Mouse (Mus musculus): ENCODE measurements at regions not wholly inside any gene's neighbourhood (a gene's known extent, or its start where the extent isn't known, plus 50 kb on each side); places are given as distances from the start of the nearest gene placed in this dataset.

DNA sequence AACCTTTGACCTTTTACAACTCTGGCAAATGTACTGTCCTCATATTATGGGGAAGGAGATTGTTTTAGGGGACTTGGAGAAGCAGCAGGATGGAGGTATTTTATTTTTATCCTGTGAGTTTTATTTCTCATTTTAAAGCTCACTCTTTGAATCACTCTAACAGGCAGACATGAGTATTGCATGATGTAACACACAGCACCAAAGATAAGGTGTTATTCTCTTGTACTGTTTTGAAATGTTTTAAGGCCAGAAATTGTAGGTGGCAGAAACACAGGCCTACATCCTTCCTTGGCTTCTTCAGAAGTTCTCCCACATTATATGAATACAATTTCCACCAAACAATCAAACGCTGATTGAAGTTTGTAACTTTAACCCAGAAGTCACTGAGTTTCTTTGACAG is 377.9 kb upstream of the Nr2f1 start:
- DNase-seq = no peak

DNA sequence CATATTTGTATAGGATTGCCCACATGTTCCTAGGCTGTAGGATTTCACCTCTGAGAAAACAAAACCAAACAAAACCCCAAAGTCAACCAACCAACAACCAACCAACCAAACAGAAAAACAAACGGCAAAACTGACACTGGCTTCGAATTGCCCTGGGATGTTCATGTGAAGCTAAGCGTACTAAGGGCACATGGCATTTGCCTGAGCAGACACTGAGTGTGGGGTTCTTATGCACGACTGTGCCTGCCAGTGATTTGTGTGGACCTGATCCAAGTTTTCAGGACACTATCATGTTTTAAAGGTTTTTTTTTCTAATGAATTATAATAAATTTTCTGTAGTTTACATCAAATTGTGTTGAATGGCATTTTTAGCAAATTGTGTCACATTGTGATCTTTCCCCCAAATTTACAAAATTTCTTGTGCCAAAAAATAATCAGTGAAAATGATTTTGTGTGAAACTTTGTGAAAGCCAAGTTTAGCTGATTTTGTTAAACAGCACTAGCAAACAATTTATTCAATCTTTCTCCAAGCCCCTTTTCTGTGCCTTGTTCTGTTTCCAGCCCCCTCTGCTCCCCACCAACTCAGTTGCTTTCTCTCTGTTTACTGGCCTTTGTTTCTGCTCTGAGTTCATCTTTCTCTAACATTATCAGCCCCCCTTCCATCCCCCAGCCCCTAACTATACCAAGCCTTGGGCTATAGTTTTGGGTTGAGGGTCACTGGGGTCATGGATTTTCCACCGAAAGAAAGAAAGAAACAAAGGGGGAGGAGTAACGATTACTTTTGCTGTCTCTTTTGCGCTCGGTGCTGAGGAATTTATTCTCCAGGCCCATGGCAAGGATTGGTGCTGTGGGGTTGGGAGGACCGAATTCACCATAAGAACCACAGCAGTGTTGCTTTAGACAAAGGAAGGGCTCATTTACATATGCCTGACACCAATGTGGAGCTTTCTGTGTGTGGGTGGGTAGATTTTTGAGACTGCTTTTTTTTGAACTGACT is 377.0 kb upstream of the Nr2f1 start:
- DNase-seq = no peak

DNA sequence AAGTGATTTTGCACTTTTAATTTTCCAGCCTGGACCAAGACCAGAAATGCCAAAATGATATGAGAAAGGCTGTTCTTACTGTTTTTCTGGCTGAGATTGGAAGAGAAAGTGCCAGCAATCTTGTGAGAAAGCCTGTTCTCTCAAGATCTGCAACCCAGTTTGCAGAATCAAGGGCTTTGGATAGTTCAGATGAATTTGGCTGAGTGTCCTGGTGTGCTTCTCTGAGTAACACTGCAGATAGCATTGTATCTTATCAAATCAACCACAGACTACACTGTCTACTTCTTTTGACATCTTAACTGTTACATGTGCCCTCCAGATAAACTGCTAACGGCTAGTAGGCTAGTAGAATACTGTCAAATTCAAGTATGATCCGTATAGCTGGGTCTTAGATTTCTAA is 371.5 kb upstream of the Nr2f1 start:
- DNase-seq = no peak

DNA sequence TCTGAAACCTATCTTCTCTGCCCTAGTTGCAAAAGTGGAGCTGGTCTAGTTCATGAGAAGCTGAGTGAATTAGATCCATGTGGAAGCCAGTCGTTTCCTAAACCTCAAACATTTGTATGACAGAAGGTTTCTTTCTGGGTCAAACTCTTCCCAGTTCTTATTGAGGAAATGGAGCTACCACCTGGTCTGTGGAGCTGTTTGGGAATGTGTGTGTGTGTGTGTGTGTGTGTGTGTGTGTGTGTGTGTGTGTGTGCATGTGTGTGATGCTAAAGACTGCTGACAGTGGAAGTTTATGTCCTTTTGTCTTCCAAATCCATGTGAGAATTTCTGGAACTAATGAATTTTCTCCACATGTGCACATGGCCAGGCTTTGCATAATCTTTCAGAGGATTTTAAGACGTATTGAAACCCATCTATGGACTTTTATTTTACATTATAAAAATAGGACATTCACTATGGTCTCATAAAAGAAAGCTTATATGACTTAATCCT is 324.9 kb upstream of the Nr2f1 start:
- DNase-seq = no peak

DNA sequence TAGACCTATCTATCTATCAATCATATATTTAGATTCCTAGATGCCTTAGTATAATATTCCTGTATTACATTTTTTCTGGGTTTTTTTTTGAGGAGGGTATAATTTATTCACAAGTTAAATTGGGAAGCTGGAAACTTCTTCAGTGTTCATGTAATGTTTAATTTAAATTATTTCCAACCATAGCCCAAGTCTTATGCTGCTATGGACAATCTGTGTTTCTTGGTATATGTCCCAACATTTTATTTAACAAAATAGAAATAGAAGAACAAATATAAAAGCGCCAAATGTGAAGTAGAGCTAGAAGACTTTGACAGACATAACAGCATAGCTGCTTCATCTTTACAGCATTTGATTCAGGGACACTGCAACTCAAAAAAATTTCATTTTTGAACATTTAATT is 321.2 kb upstream of the Nr2f1 start:
- no peak for DNase-seq

DNA sequence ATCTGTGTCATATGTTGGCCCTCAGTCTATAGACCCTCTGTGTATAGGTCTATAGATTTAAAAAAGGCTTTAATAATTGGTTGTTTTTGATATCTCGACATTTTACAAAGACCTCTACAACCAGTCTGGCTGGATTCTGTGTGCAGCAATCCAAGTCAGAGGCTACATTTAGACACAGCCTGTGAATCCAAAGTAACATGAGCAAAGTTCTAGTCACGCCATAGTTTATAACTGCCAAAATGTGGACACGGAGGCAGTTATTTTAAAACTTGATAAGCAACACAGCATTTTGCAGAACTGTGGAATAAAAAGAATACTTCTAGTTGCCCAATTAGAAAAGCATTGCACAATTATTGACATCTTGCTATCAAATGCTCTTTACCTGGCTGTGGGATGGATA is 320.6 kb upstream of the Nr2f1 start:
- DNase-seq = no peak

DNA sequence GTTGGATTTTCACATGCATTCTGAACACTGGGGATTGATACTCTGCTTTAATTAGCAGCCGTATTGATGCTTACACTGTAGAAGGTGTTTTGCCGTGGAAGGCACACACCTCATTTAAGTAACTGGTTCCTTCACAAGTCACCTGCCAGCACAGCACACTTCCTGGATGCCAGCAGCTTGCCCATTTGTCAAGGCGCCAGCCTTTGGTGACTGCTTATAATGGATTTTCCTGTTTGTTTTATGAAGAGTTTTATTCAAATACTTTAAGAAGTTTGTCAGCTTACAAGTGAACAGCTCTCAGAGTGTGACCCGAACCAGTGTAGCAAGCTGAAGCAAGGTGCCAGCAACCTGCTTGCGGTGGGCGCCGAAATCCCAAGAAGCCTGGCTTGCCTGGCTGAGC is 301.0 kb upstream of the Nr2f1 start:
- DNase-seq = peak; percentile 32 to 51

DNA sequence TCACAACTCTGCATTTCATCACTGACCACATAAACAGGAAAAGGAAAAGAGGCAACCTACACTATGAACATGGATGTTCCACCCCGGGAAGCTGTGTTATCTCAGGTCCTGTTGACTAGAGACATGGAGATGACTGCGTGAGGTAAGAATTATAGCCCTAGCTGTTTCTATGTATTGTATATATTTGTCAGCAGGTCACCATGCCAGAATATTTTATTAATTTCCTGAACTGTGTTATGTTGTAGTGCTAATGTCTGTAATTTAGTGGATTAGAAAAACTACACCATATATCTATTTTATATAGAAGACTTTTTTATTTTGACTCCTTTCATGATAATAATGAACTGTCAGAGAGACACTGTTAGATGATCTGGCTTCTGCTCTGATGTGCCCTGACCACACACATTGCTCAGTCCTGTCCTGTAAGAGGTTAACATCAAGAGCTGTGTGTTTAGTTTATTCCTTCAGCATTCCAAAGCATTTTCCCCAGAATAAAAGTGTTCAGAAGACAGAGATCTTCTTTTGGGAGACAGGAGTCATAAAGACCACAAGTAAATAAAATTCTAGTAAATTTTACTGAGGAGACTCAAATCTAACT is 284.3 kb upstream of the Nr2f1 start:
- no peak for DNase-seq

DNA sequence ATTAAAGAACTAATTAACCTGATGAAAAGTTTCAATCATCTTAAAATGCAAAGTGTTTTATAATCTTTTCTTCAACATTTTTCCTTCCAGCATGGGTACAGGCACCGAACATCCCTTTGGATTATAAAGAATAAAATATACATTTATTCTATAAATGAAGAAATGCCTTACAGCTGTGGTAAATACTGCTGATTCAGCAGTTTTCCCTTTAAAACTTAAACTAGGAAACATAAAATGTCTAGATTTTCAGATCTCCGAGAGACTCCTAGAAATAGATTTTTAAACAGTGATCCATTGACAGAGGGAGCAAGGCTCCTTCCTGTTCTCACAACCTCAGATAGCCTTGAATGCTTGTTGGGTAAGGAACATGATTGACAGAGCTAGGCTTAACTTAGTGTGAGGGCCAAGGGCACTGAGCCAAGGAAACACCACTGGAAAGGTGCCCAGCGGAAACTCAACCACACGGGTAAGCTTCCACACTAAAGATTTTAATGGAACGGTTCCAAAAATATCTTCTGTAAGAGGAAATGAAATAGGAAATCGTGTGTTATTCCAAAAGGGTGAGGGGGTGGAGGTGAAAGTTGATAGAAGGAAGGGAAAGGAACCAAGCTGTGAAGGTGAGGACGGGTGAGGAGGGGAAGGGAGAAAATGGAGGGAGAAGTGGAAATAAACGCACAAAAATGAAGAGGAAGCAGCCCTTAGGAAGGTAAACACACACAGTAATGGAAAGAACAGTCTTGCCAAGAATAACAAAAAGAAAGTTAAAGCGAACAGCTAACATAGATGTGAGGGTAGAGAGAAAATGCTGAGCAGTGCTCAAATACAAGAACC is 283.6 kb upstream of the Nr2f1 start:
- peak; percentile 68 to 73 for DNase-seq

DNA sequence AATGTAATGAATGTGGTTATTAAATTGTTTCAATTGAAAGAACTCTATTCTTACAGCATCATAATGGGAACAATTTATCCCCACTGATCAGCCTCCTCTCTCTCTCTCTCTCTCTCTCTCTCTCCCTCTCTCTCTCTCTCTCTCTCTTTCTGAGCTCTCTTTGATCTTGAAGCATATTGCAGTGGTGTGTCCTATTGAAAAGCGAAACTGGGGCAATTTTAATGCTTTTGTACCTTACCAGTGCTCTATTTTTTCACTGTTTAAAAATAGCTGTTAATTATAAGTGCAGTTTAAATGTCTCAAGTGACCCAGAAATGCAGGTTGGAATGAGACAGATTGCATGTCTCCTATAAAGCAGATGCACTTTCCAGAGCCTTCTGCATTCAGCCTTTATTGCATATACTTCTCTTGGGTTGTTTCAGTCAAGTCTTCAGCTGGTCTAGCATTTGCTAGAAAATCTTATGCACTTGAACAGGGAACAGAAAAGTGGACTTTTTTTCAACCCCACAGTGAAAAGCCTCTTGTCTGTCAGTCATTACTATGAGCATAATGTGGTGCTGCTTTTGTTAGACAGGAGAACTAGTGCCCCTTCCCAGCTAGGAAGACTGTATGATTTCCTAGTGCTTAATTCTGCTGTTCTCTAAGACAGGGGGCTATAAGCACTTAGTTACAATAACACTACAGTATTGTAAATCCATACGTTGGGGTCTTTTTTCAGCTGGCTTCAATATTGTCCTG is 251.9 kb upstream of the Nr2f1 start:
- DNase-seq = no peak

DNA sequence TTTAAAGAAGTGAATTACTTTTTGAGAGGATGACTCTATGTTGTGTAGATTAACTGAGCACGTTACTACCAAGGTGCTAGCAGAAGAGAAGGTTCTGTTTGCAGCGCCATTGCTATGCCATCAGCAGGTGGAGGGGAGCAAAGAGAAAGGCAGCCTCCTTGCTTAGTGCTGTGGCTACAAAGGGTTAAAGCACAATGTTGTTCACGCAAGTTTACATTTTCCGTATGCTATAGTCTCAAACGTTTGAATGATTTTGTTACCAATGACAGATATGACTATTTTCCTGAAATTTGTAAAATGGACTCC is 247.1 kb upstream of the Nr2f1 start:
- no peak for DNase-seq

DNA sequence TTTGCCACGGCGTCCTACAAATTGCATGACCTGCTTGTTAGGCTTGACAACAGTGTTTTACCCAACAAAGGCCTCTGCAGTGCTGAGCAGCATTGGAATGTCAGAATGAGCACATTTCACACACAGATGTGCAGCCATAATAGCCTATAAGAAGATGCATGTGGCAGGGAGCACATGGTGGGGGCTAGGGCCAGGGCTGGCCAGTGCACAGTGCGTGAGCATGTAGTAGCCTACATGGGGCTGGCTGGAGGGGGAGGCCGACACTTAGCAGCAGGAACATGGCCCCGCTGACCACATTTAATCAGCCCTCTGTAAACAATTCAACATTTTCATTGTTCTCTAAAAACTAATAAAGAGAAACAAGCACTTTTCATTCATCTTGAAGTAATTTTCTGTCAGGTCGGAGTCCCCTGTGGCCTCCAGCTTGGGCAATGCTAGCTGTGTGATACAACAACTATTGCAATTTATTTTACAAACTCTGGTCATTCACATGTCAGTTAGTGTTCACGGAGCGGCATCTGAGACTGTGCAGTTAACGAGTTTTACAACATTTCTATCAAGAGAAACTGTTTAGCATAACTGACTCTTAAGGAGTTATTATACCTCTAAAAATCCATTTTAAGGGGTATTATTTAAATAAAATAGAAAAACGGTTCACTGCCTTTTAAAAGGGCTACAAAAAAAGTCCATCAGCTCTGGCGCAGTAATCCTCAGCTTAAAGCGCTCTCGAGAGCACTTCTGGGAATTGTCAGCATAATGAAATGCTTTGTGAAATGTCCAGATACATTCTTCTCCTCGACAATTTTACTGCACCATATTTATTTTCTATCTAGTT is 246.6 kb upstream of the Nr2f1 start:
- DNase-seq = no peak

DNA sequence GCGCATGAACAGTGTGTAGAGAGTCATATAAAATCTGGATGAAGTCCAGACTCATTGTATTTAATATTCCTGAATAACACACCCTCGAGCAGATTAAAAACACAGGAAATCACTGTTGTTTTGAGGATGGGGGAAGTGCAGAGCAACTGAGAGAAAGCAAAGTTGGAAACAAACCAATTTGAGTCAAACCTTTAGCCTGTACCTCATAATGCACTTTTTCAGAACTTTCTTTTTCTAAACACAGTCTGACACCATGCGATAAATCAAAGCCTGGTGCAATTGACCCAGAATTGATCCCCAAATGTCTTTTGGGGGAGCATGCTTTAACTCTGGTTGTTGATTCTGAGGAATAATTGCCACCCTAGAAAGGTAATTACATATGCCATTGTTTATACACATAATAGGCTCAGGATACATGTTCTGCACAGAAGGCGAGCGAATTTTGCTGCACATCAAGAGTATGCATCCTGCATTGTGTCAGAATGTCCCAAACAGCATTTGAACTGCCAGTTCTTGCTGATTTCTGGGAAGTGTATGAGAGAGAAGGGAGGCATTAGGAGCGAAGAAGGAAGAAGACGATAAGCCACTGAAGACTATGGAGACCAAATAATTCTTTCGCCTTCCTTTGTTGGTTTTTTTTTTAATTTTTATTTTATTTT is 245.3 kb upstream of the Nr2f1 start:
- no peak for DNase-seq

DNA sequence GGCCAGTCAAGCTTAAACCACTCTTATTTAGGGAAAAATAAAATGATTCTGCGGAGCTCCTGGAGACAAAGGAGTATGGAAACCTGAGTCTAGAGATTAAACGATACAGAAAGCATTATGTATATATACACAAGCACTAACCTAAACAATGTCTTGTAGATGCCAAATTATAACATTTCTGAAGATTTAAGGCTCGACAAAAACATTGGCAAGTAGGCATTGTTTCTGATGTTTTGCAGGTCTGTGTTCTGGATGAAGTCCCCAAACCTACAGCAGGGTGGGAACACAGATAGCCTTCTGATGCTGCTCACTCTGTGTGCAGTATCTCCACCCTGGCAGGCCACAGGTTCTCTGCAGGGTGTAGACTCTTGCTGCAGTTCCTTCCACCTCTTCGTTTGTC is 228.9 kb upstream of the Nr2f1 start:
- DNase-seq = no peak

DNA sequence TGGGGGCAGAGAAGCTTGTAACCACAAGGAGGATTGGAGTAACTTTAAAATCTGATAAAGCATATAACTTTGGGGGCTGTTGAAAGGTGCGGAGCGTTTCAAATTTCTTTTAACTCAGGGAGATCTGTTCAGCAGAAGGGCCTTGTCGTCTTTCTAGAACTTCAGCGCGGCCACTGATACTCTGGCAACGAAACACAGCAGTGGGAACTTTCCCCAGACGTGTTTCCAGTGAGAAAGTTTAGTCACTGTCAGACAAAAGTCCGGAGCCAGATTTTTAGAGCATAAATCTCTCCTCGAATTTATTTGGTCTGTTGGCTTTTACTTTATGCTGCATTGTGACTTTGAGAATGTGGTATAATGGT is 228.5 kb upstream of the Nr2f1 start:
- DNase-seq = no peak

DNA sequence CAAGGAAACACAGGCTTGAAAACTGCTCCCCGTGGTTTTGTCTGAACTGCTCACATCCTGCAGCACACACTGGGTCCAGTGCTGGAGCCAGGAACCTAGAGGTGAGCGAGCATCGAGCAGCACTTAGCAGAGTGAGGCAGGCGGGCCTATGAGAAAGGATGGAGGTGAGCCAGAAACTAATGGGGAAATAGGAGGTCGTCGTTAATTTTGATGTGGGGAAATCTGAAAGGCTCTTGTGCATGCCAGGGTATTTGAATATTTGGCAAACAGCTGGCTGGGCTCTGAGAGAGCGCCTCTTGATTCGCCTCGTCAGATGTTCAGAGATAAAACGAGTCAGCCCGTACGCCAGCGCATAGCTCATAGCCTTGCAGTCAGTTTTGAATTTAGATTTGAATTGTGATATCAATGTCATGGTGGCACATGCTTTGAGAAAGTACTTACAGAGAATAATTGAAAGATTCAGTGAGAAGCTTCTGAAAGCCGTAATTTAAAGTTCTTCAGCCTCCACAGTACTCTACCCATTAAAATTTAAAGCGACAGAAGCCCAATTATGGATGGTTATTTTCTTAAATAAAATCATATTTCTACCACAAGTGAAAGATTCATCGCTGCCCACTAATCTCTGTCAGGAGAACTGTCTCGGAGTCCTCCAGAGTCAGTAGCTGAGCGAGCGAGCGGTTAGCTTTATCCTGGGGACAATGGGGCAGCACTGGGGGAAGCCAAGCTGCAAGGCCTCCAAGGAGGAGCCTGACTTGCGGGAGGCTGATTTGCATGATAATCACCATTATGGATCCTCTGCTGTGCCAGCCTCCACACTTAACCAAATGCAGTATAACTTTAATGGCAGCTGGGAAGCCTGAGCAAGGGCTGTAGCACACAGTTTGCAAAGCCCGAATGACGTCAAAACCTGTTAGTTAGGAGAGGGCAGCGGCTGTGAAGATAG is 227.9 kb upstream of the Nr2f1 start:
- DNase-seq = peak in 1 of 2 experiments; percentile 5

DNA sequence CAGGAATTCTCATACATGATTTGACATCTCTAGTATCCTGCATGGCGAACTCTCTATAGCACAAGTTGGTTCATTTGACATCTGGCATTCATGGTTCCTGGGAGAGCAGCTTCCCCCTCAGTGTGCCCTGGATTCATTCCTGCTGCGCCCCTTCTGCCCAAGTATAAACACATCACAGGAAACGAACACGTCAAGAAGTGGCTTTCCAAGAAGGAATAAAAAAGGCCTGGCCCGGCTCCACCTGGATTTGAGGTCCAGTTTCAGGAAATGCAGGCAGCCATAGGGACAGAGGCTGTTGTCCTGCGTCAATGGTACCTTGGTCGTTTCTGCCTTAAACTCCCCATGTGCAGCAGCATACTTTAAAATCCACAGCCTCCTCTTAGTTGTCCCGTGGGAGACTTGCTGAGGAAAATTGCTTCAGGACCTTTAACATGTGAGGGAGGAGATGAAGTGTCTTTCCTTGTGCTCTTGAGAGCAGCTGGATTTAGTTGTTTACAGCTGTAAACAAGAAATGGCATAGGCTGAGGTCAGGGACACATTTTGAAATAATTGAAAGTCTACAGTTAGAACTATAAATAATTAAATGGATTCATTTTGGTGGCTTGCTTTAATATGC is 226.9 kb upstream of the Nr2f1 start:
- DNase-seq = no peak

DNA sequence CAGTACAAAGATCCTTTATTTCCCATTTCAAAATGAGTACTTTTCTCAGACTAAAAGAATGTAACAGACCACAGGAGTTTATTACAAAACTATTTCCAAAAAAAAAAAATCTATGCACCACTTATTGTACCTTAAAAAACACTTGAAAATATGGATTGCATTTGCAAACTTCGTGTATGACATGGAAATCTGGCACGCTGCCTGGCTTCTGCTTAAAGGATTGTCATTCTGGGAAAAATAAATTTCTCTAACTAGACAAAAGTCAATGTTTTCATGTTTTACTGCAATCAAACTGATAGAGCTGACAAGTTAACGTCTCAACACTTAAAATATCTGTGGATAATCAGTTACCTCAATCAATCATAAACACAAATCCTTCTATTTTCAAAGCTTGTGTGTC is 205.5 kb upstream of the Nr2f1 start:
- no peak for DNase-seq

DNA sequence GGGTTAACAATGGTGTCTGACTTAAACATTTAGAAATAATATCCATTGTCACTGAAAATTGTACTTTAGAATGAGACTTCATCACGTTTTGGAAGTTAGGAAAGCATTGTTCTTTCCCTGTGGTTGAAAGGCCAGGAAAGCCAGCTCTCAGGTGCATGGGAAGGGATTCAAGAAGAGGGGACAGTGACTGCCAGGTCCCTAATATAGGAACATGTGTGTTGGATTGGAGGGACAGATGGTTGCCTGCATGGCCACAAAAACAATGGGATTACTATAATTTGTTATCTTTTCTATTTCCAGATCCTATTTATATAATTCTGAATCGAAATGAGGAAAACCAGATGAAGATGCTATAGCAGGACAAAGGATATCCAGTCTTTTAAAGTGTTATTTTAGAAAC is 184.2 kb upstream of the Nr2f1 start:
- DNase-seq = no peak

DNA sequence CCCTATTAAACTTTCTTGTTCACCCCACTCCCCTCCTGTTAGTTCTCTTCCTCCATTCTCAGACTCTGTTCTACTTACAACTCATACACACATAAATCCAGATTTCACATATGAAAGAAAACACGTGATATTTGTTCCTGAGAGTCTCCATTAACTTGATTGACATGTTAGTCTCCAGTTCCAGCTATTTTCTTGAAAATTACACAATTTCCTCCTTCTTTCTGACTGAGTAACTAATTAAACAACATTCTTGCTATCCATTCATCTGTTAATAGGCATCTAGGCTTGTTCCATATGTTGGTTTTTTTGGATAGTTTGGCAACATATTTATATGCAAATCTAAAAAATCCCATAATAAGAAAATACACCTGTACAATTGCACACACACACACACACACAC is 161.7 kb upstream of the Nr2f1 start:
- DNase-seq = no peak

All from lung, adult 18-20 months (tissue).